Mouse (Mus musculus): Measurements from ENCODE around the gene Epha6. TPM values are rescaled to one million over a fixed set of nuclear protein-coding genes. Genes with fewer than 3 reads are reported as not detected.

Epha6 gene
- polyA plus RNA-seq, 1 experiment from 2014 or later, result 0.07 TPM

- Histone ChIP-seq H3K36me3 (ENCODE audit: control insufficient read depth, insufficient read depth) (no peaks in the 10 kb centered on the region), H3K4me1 (ENCODE audit: control insufficient read depth, insufficient read depth, low read length) (no peaks in the 10 kb centered on the region), H3K4me3 (ENCODE audit: low read length) (no peak overlapping the region), H3K9ac (ENCODE audit: low read length) (no peak overlapping the region), H3K27ac (ENCODE audit: low read length) (no peak overlapping the region), H3K27me3 (ENCODE audit: control insufficient read depth, insufficient read depth, low read length) (no peaks in the 10 kb centered on the region), H3K9me3 (replicated peaks; ENCODE audit: control insufficient read depth, low read length) (no peaks in the 10 kb centered on the region), H3K4me2 (ENCODE audit: low read depth, low read length) (no peak overlapping the region)
- 5% methylated on average over 8 of the region's 8 CpGs for WGBS
- no peak for ATAC-seq (replicated peaks; ENCODE audit: extremely low read depth, insufficient read depth, low FRiP score)
Observed at GRCm38 (mm10) chr16:59683434-59683833, 921.9 kb downstream of the Epha6 start.

DNA sequence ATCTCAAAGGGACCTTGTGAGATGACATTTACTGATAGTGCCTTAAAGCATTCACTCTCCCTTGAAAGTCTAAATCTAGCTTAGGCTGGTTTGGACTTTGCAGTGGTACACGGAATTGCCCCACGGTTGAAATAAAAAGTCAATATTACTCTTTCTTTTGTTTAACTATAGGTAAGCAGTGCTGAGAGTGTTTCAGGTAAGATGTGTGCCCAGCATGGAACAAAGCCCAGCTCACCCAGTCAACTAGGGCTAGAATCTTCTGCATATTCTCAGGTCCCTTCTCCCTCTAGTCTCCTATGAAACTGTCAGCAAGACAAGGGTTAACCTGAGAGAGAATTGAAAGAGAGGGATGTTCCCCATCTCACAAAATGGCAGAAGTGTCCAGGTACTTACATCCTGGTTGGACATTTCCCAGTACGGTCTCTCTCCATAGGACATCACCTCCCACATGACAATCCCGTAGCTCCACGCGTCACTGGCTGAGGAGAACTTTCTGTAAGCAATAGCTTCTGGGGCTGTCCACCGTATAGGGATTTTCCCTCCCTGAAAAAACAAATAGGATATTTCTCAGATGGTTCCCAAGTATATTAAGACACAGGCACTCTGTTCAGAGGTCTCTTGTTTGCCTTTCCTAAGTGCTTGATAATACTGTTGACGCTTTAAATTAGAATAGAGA, 923.0 kb downstream of the Epha6 start:
- no peaks in the 10 kb centered on the region for H3K27me3 ChIP-seq (ENCODE audit: control insufficient read depth, insufficient read depth, low read length)
- H3K4me1 ChIP-seq (ENCODE audit: control insufficient read depth, insufficient read depth, low read length), result no peaks in the 10 kb centered on the region
- ATAC-seq (replicated peaks; ENCODE audit: extremely low read depth, insufficient read depth, low FRiP score), result no peak
- no peak overlapping the region for H3K4me3 ChIP-seq (ENCODE audit: low read length)
- no peak overlapping the region for H3K9ac ChIP-seq (ENCODE audit: low read length)
- H3K27ac ChIP-seq (ENCODE audit: low read length), result no peak overlapping the region
- WGBS, result 77% methylated on average over 8 of the region's 8 CpGs
- H3K4me2 ChIP-seq (ENCODE audit: low read depth, low read length), result no peak overlapping the region
- H3K9me3 ChIP-seq (replicated peaks; ENCODE audit: control insufficient read depth, low read length), result no peaks in the 10 kb centered on the region
- H3K36me3 ChIP-seq (ENCODE audit: control insufficient read depth, insufficient read depth), result no peaks in the 10 kb centered on the region

- no peaks in the 10 kb centered on the region for H3K4me1 ChIP-seq (ENCODE audit: control insufficient read depth, insufficient read depth, low read length)
- no peaks in the 10 kb centered on the region for H3K27me3 ChIP-seq (ENCODE audit: control insufficient read depth, insufficient read depth, low read length)
- ATAC-seq (replicated peaks; ENCODE audit: extremely low read depth, insufficient read depth, low FRiP score), result no peak
- no peak overlapping the region for H3K4me3 ChIP-seq (ENCODE audit: low read length)
- H3K9me3 ChIP-seq (replicated peaks; ENCODE audit: control insufficient read depth, low read length), result no peaks in the 10 kb centered on the region
- H3K36me3 ChIP-seq (ENCODE audit: control insufficient read depth, insufficient read depth), result no peaks in the 10 kb centered on the region
- no peak overlapping the region for H3K9ac ChIP-seq (ENCODE audit: low read length)
- 85% methylated on average over 2 of the region's 2 CpGs for WGBS
- H3K4me2 ChIP-seq (ENCODE audit: low read depth, low read length), result no peak overlapping the region
- no peak overlapping the region for H3K27ac ChIP-seq (ENCODE audit: low read length)
Observed at GRCm38 (mm10) chr16:59666938-59667337, 938.4 kb downstream of the Epha6 start.

- no peak overlapping the region for H3K4me3 ChIP-seq (ENCODE audit: low read length)
- H3K9me3 ChIP-seq (replicated peaks; ENCODE audit: control insufficient read depth, low read length), result no peaks in the 10 kb centered on the region; the same call in 1 of the 2 replicates
- H3K4me2 ChIP-seq (ENCODE audit: low read depth, low read length), result no peak overlapping the region
- no peaks in the 10 kb centered on the region for H3K27me3 ChIP-seq (ENCODE audit: control insufficient read depth, insufficient read depth, low read length)
- no peaks in the 10 kb centered on the region for H3K36me3 ChIP-seq (ENCODE audit: control insufficient read depth, insufficient read depth)
- no peak overlapping the region for H3K27ac ChIP-seq (ENCODE audit: low read length)
- 66% methylated on average over 2 of the region's 2 CpGs for WGBS
- H3K9ac ChIP-seq (ENCODE audit: low read length), result no peak overlapping the region
- no peaks in the 10 kb centered on the region for H3K4me1 ChIP-seq (ENCODE audit: control insufficient read depth, insufficient read depth, low read length)
- no peak for ATAC-seq (replicated peaks; ENCODE audit: extremely low read depth, insufficient read depth, low FRiP score)
Observed at GRCm38 (mm10) chr16:59643766-59644165, 961.6 kb downstream of the Epha6 start.

DNA sequence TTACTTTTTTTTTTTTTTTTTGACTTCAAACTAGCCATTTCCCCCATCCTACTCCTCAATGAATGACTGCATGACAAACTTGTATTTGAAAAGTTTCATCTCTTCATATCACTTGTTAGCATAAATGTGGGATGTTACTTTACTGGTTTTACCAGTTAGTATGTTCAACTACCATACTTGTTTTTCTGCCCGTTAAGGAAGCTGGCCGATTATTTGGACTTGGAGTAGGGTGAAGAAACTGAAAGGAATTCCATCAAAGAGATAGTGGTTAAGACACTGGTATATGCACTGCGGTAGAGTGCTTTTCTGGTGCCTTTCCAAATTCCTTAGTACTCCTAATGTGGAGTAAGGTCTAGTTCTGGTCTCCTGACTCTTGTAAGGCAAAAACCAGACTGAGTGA, 965.3 kb downstream of the Epha6 start:
- Histone ChIP-seq H3K27ac (ENCODE audit: low read length) (no peak overlapping the region), H3K36me3 (ENCODE audit: control insufficient read depth, insufficient read depth) (no peaks in the 10 kb centered on the region), H3K4me1 (ENCODE audit: control insufficient read depth, insufficient read depth, low read length) (peaks cover 6% of the 10 kb centered on the region; the same call in 1 of the 2 replicates), H3K4me2 (ENCODE audit: low read depth, low read length) (no peak overlapping the region), H3K9ac (ENCODE audit: low read length) (no peak overlapping the region), H3K27me3 (ENCODE audit: control insufficient read depth, insufficient read depth, low read length) (no peaks in the 10 kb centered on the region), H3K9me3 (replicated peaks; ENCODE audit: control insufficient read depth, low read length) (no peaks in the 10 kb centered on the region), H3K4me3 (ENCODE audit: low read length) (no peak overlapping the region)
- 76% methylated on average over 3 of the region's 3 CpGs for WGBS
- ATAC-seq (replicated peaks; ENCODE audit: extremely low read depth, insufficient read depth, low FRiP score), result no peak

- no peaks in the 10 kb centered on the region for H3K36me3 ChIP-seq (ENCODE audit: control insufficient read depth, insufficient read depth)
- under 1% methylated on average over 46 of the region's 46 CpGs for WGBS
- H3K27me3 ChIP-seq (ENCODE audit: control insufficient read depth, insufficient read depth, low read length), result no peaks in the 10 kb centered on the region
- peak within 1 kb of the TSS; percentile 90 for H3K4me3 ChIP-seq (ENCODE audit: low read length)
- peak within 1 kb of the TSS; percentile 89 for H3K9ac ChIP-seq (ENCODE audit: low read length)
- ATAC-seq (replicated peaks; ENCODE audit: extremely low read depth, insufficient read depth, low FRiP score), result peak; percentile 99
- peak within 1 kb of the TSS; percentile 78 for H3K4me2 ChIP-seq (ENCODE audit: low read depth, low read length)
- H3K4me1 ChIP-seq (ENCODE audit: control insufficient read depth, insufficient read depth, low read length), result peaks cover 6% of the 10 kb centered on the region; the same call in 1 of the 2 replicates
- peak within 1 kb of the TSS; percentile 99 for H3K27ac ChIP-seq (ENCODE audit: low read length)
- H3K9me3 ChIP-seq (replicated peaks; ENCODE audit: control insufficient read depth, low read length), result no peaks in the 10 kb centered on the region
Observed at GRCm38 (mm10) chr16:59639102-59639691, 966.1 kb downstream of the Epha6 start, which contains the start of gene Arl6. Gene Arl6 (minus strand): TSS chr16:59639391.

GRCm38 (mm10) chr16:59634598-59634997, 970.7 kb downstream of the Epha6 start:
- Histone ChIP-seq H3K4me1 (ENCODE audit: control insufficient read depth, insufficient read depth, low read length) (peaks cover 6% of the 10 kb centered on the region; the same call in 1 of the 2 replicates), H3K27me3 (ENCODE audit: control insufficient read depth, insufficient read depth, low read length) (no peaks in the 10 kb centered on the region), H3K27ac (ENCODE audit: low read length) (no peak overlapping the region), H3K9me3 (replicated peaks; ENCODE audit: control insufficient read depth, low read length) (no peaks in the 10 kb centered on the region), H3K4me2 (ENCODE audit: low read depth, low read length) (no peak overlapping the region), H3K4me3 (ENCODE audit: low read length) (no peak overlapping the region), H3K9ac (ENCODE audit: low read length) (no peak overlapping the region), H3K36me3 (ENCODE audit: control insufficient read depth, insufficient read depth) (no peaks in the 10 kb centered on the region)
- WGBS, result 69% methylated on average over 2 of the region's 2 CpGs
- ATAC-seq (replicated peaks; ENCODE audit: extremely low read depth, insufficient read depth, low FRiP score), result no peak

GRCm38 (mm10) chr16:59621554-59621953, 983.8 kb downstream of the Epha6 start:
- H3K4me3 ChIP-seq (ENCODE audit: low read length), result no peak overlapping the region
- H3K9ac ChIP-seq (ENCODE audit: low read length), result no peak overlapping the region
- 97% methylated on average over 2 of the region's 2 CpGs for WGBS
- ATAC-seq (replicated peaks; ENCODE audit: extremely low read depth, insufficient read depth, low FRiP score), result no peak
- H3K4me1 ChIP-seq (ENCODE audit: control insufficient read depth, insufficient read depth, low read length), result no peaks in the 10 kb centered on the region
- no peak overlapping the region for H3K4me2 ChIP-seq (ENCODE audit: low read depth, low read length)
- no peak overlapping the region for H3K27ac ChIP-seq (ENCODE audit: low read length)
- H3K27me3 ChIP-seq (ENCODE audit: control insufficient read depth, insufficient read depth, low read length), result no peaks in the 10 kb centered on the region
- no peaks in the 10 kb centered on the region for H3K36me3 ChIP-seq (ENCODE audit: control insufficient read depth, insufficient read depth)
- no peaks in the 10 kb centered on the region for H3K9me3 ChIP-seq (replicated peaks; ENCODE audit: control insufficient read depth, low read length)

DNA sequence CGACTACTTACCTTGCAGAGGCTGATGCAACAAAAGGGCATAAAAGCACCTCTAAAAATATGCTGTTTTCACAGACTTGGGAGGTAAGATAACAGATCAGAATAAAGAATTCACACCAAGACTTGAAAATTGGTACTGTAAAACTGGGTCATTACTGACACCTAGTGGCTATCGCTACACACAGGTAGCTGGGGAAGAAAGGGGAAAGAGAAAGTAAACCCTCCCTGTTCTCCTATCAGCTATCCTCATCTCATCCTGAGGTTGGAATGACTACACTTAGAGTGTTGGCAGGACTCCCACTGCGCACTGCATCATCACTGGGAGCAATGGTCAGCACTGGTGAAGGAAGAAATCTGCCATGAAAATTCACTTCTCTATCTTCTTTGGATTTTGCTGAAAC, 988.2 kb downstream of the Epha6 start:
- Histone ChIP-seq H3K4me3 (ENCODE audit: low read length) (no peak overlapping the region), H3K9me3 (replicated peaks; ENCODE audit: control insufficient read depth, low read length) (no peaks in the 10 kb centered on the region), H3K27me3 (ENCODE audit: control insufficient read depth, insufficient read depth, low read length) (no peaks in the 10 kb centered on the region), H3K4me1 (ENCODE audit: control insufficient read depth, insufficient read depth, low read length) (no peaks in the 10 kb centered on the region), H3K4me2 (ENCODE audit: low read depth, low read length) (no peak overlapping the region), H3K36me3 (ENCODE audit: control insufficient read depth, insufficient read depth) (no peaks in the 10 kb centered on the region), H3K27ac (ENCODE audit: low read length) (no peak overlapping the region), H3K9ac (ENCODE audit: low read length) (no peak overlapping the region)
- no peak for ATAC-seq (replicated peaks; ENCODE audit: extremely low read depth, insufficient read depth, low FRiP score)
- WGBS, result 23% methylated on average over 3 of the region's 3 CpGs

Measured in heart, embryonic 16.5 days (tissue).